Mouse (Mus musculus) kidney, adult 11 months (tissue): Measurements from ENCODE around the gene Bak1.

ENCODE experiments used
- DNase-seq: peaks from one replicate; pipeline ENCODE4 v3.0.0; 2022

Gene Bak1

DNA sequence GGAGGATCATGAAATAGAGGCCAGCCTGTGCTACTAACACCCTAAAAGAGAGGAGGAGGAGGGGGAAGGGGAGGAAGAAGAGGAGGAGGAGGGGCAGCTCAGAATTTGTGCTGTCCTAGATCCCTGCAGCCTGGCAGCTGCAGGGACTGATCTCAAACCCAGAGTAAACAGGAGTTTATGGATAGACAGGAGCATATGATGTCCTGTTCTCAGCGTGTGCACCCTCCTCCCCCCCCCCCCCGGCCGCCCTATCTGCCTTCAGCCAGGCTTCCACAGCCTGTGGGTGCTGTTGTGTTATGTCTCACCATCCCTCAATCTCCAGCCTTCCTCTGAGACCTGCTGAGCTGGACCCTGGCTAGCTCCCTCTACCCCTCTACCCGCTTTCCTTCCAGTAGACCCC is at the start of gene Bak1:
Bak1 (minus strand) TSS at position 101 of the 400 bp plus-strand sequence.
- no peak for DNase-seq

DNA sequence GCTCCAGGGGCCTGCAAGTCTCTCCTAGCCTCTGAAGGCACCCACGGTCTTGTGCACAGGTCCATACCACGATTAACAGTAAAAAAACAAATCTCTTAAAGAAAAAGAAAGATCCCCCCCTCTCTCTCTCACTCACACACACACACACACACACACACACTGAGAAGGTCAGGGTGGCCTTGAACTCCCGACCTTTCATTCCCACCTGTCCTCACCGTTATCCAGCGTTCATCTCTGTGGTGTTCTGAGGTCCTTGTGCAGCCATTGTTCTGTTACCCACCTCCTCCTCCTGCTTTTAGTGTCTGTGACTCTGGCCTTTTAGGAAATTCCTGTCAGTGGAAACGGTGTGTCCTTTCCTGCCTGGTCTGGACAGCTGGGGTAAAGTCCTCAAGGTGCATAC is 49.7 kb upstream of the Bak1 start:
- no peak for DNase-seq

GRCm38 (mm10) chr17:27077920-27078319 is 49.1 kb upstream of the Bak1 start:
- no peak for DNase-seq

DNA sequence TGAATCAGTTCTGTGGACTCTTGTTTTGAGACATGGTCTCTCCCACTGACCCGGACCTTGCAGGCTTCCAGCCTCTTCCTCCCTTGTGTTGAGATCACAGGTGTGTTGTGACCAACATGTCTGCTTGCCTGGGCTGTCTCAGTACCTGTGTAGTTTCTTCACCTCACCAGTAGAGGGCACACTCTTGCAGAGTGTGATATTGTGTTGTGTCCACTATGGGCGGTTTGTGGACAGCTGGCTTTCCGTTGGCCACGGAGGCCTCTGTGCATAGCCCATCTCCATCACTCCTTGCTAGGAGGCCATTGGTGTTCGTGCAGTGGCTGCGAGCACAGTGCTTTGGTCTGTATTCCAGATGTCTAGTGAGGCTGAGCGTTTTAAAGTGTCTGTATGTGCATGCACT is 48.3 kb upstream of the Bak1 start:
- DNase-seq = no peak

- no peak for DNase-seq
These were observed 46.3 kb upstream of the Bak1 start for GRCm38 (mm10) chr17:27074849-27075745.

DNA sequence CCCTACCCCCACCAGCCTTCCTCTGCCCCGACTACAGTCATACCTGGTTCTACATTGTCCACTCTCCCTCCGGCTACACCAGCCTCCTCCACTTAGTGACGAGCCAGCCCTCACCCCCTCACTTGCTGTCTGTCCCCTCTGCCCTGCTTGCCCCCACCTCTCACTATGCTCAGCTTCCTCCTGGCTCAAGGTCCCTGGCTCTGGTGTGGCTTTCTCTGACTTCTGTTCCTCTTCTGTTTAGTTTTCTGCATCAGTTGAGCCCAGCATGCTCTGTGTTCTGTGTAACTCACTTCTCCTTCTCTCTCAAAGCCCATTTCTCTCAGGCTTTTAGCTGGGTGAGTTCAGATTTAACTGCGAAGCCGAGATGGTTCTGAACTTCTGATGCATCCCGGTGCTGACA is 45.4 kb upstream of the Bak1 start:
- no peak for DNase-seq

GRCm38 (mm10) chr17:27073778-27074177 is 45.0 kb upstream of the Bak1 start:
- no peak for DNase-seq

GRCm38 (mm10) chr17:27073126-27073525 is 44.3 kb upstream of the Bak1 start:
- no peak for DNase-seq

- DNase-seq = no peak
These were observed 43.6 kb upstream of the Bak1 start for GRCm38 (mm10) chr17:27072363-27072762.

GRCm38 (mm10) chr17:27071630-27072029 is 42.8 kb upstream of the Bak1 start:
- DNase-seq = no peak

GRCm38 (mm10) chr17:27070913-27071312 is 42.1 kb upstream of the Bak1 start:
- no peak for DNase-seq

DNA sequence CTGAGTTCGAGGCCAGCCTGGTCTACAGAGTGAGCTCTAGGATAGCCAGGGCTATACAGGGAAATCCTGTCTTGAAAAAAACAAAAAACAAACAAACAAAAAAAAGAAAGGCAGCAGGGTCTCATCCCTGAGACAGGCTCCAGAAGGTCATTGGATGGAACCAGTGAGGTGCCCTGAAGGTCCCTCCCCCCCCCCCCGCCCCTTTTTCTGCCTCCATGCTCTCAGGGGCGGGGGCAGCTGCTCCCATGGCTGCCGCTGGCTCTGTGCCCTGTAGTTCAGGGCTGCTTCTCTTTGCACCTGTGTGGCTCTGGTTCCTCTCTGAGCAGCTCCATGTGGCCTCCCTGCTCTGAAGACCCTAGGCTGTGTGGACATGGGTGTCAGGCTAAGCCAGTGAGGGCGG is 40.3 kb upstream of the Bak1 start:
- DNase-seq = no peak

- no peak for DNase-seq
These were observed 37.3 kb upstream of the Bak1 start for GRCm38 (mm10) chr17:27066065-27066464.

GRCm38 (mm10) chr17:27064195-27064594 is 35.4 kb upstream of the Bak1 start:
- no peak for DNase-seq

GRCm38 (mm10) chr17:27063717-27064116 is 34.9 kb upstream of the Bak1 start:
- no peak for DNase-seq

DNA sequence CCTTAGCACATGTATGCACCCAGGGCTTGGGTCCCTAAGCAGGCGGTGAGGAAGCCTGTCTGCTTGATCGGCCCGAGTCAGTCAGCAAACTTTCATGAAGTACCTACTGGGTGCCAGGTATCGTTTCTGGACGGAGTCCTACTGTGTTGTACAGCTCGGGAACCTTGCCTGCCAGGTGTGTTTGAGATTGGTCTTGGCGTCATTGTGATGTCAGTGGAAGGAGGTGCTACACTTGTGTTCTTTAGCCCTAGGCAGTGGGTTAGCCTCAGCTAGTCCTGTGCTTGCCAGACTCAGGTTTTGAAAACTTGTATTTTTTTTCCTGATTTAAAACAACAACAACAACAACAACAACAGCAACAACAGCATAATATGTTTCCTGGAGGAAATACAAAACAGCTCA is 33.9 kb upstream of the Bak1 start:
- no peak for DNase-seq

DNA sequence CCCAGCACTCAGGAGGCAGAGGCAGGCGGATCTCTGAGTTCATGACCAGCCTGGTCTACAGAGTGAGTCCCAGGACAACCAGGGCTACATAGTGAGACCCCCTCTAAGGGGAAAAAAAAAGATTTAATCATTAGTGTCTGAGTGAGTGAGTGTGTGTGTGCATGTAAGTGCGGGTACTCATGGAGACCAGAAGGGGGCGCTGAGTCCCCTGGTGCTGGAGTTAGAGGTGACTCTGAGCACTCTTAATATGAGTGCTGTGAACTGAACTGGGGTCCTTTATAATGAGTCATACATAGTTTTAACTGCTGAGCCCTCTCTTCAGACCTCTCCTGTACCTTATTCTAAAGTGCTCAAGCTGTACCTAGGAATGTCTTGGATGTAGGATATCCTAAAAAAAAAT is 32.9 kb upstream of the Bak1 start:
- no peak for DNase-seq

GRCm38 (mm10) chr17:27060698-27061097 is 31.9 kb upstream of the Bak1 start:
- DNase-seq = no peak

GRCm38 (mm10) chr17:27057517-27058055 is 28.8 kb upstream of the Bak1 start:
- DNase-seq = no peak

- peak; percentile 71 for DNase-seq
These were observed 28.2 kb upstream of the Bak1 start, which contains the start of gene Itpr3 for GRCm38 (mm10) chr17:27056812-27057516. Itpr3 (plus strand) TSS chr17:27057304.

DNA sequence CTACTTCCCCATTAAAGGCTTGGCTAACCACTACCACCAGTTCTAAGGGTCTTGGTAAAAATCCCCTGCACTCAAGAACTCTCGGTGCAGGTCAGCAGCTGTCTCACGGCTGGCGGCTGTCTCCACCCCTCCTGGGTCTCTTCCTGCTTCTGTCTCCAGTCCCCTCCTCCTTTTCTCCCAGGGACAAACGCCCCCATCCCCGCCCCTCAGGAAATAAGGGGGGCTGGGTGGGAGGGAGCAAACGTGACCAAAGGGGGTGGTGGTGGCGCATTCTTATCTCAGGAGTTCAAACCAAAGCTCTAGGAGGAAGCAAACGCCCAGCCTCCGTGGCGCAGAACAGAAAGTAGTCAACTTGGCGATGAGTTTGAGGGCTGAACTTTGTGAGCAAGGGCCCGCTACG is 27.4 kb upstream of the Bak1 start:
- DNase-seq = peak; percentile 70

DNA sequence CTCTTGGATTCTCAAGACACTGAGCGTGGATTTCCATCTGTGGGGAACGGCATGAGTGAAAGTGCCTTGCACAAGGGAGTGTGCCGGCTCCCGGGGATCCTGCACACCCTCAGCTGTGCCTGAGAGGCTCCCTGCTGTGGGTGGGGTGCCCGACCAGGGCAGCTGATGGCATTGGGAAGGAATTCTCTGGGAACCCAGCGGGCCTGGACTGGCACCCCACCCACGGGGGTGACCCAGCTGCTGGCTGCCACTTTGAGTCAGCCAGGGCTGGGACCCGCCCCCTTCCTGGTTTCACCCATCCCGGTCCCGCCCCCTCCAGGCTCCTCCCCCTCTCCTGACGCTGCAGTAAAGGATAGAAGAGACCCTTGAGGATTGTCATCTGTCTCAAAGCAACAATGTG is 22.7 kb upstream of the Bak1 start:
- DNase-seq = no peak

DNA sequence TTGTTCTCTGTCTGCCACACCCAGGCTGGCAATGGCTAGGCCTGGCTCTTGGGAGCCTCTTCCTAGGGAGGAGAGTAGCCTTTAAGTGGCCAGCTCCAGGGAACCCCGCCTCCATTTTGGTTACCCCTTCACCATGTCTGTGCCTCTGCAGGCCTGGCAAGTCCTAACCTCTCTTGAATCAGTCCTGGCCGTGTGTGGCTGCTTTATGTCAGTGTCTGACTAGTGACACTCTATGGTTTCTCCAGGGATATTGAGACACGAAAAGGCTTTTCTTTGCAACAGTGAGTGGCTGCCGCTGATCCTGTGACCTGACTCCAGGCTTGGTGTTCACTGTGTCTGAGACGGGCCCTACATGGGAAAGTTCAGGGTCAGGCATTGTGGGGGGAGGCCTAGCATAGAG is 22.0 kb upstream of the Bak1 start:
- DNase-seq = no peak
